Mouse (Mus musculus) forebrain, embryonic 12.5 days (tissue): ENCODE measurements around the gene Fam71e1. TPM values are rescaled to one million over a fixed set of nuclear protein-coding genes. Genes with fewer than 3 reads are reported as not detected.

Experiments used
- ATAC-seq: fragments of 200-750 bp; cut with Nextera tagmentation; 2 replicates; pipeline ENCODE4 v1.8.0; 2017; ENCODE audit warnings: moderate TSS enrichment; ENCODE audit not compliant: low FRiP score
- H3K27ac ChIP-seq: fragments of 300-500 bp; sonication (generic); 2 replicates; pipeline ENCODE4 v1.5.1; 2016; ENCODE audit warnings: mild to moderate bottlenecking
- H3K27me3 ChIP-seq: fragments of 300-500 bp; sonication (generic); 2 replicates; pipeline ENCODE4 v1.6.1; 2016; ENCODE audit warnings: mild to moderate bottlenecking
- H3K36me3 ChIP-seq: fragments of 300-500 bp; sonication (generic); replicated peaks from 2 replicates; pipeline ENCODE4 v1.6.1; 2016; ENCODE audit warnings: mild to moderate bottlenecking
- H3K4me1 ChIP-seq: fragments of 300-500 bp; sonication (generic); 2 replicates; pipeline ENCODE4 v1.6.1; 2016
- H3K4me2 ChIP-seq: fragments of 300-500 bp; sonication (generic); 2 replicates; pipeline ENCODE4 v1.6.1; 2016; ENCODE audit warnings: mild to moderate bottlenecking, moderate library complexity
- H3K4me3 ChIP-seq: fragments of 300-500 bp; sonication (generic); replicated peaks from 2 replicates; pipeline ENCODE4 v1.5.1; 2016; ENCODE audit warnings: mild to moderate bottlenecking
- H3K9ac ChIP-seq: fragments of 300-500 bp; sonication (generic); 2 replicates; pipeline ENCODE4 v1.6.1; 2016; ENCODE audit warnings: mild to moderate bottlenecking
- H3K9me3 ChIP-seq: fragments of 300-500 bp; sonication (generic); 2 replicates; pipeline ENCODE4 v1.6.1; 2016
- whole genome bisulfite sequencing: fragments of 180-500 bp; shearing (Covaris S2); methylation state at CpG from one replicate; pipeline ENCODE4 v1.1.7; 2016; 5-methylcytosine and 5-hydroxymethylcytosine counted together
- polyA plus RNA-seq: library from polyadenylated mRNA; unstranded; fragments of >200 nt; fragmentation: Nextera tagmentation; extraction: Ambion mirVana; gene quantifications from 2 replicates; pipeline ENCODE4 v1.2.1, GENCODE M21; 2016

Gene Fam71e1
- polyA plus RNA-seq, 1 experiment from 2014 or later = 29.8 TPM

- peaks cover 32% of the 10 kb centered on the region for H3K4me1 ChIP-seq
- H3K27me3 ChIP-seq = peaks cover 46% of the 10 kb centered on the region
- no peaks in the 10 kb centered on the region for H3K9me3 ChIP-seq
- no peaks in the 10 kb centered on the region for H3K36me3 ChIP-seq
- H3K9ac ChIP-seq = no peak overlapping the region
- H3K27ac ChIP-seq = peak overlapping the region; percentile 39
- peak; percentile 22; the same call in 1 of the 2 replicates for ATAC-seq
- H3K4me3 ChIP-seq = no peak overlapping the region
- 42% methylated on average over 5 of the region's 5 CpGs for WGBS
- H3K4me2 ChIP-seq = no peak overlapping the region
Measured at GRCm38 (mm10) chr7:44475046-44475614, 21.3 kb upstream of the Fam71e1 start.

GRCm38 (mm10) chr7:44482836-44483435 is 13.4 kb upstream of the Fam71e1 start:
- WGBS = 79% methylated on average over 3 of the region's 3 CpGs
- Histone ChIP-seq H3K9ac (0 out of 2 replicates have a peak overlapping the region, but pooled peaks have one; percentile 12), H3K36me3 (peaks cover 3% of the 10 kb centered on the region; the same call in 1 of the 2 replicates), H3K4me1 (no peaks in the 10 kb centered on the region), H3K4me3 (no peak overlapping the region), H3K27me3 (peaks cover 47% of the 10 kb centered on the region), H3K4me2 (no peak overlapping the region), H3K27ac (no peak overlapping the region), H3K9me3 (no peaks in the 10 kb centered on the region)
- ATAC-seq = no peak

GRCm38 (mm10) chr7:44484109-44484508 is 12.3 kb upstream of the Fam71e1 start:
- Histone ChIP-seq H3K27me3 (peaks cover 37% of the 10 kb centered on the region), H3K9me3 (no peaks in the 10 kb centered on the region), H3K36me3 (peaks cover 13% of the 10 kb centered on the region), H3K4me3 (no peak overlapping the region), H3K4me2 (no peak overlapping the region), H3K4me1 (no peaks in the 10 kb centered on the region), H3K9ac (no peak overlapping the region), H3K27ac (no peak overlapping the region)
- WGBS = 93% methylated on average over 1 of the region's 1 CpGs
- ATAC-seq = no peak

- no peaks in the 10 kb centered on the region for H3K9me3 ChIP-seq
- no peak overlapping the region for H3K4me3 ChIP-seq
- ATAC-seq = peak; percentile 86
- no peak overlapping the region for H3K27ac ChIP-seq
- WGBS = 37% methylated on average over 5 of the region's 5 CpGs
- H3K36me3 ChIP-seq = peaks cover 19% of the 10 kb centered on the region
- no peaks in the 10 kb centered on the region for H3K4me1 ChIP-seq
- no peak overlapping the region for H3K4me2 ChIP-seq
- H3K27me3 ChIP-seq = peaks cover 28% of the 10 kb centered on the region
- H3K9ac ChIP-seq = no peak overlapping the region
Measured at GRCm38 (mm10) chr7:44484841-44485571, 11.4 kb upstream of the Fam71e1 start.

- Histone ChIP-seq H3K9me3 (no peaks in the 10 kb centered on the region), H3K27me3 (peaks cover 22% of the 10 kb centered on the region), H3K27ac (no peak overlapping the region), H3K4me3 (no peak overlapping the region), H3K9ac (no peak overlapping the region), H3K4me2 (no peak overlapping the region), H3K4me1 (no peaks in the 10 kb centered on the region), H3K36me3 (peaks cover 26% of the 10 kb centered on the region)
- WGBS = 83% methylated on average over 7 of the region's 7 CpGs
- ATAC-seq = no peak
Measured at GRCm38 (mm10) chr7:44485572-44486195, 10.7 kb upstream of the Fam71e1 start.

- Histone ChIP-seq H3K4me3 (no peak overlapping the region), H3K9me3 (no peaks in the 10 kb centered on the region), H3K4me2 (no peak overlapping the region), H3K27me3 (peaks cover 11% of the 10 kb centered on the region), H3K4me1 (no peaks in the 10 kb centered on the region), H3K9ac (peak overlapping the region; percentile 25; the same call in 1 of the 2 replicates), H3K36me3 (peaks cover 39% of the 10 kb centered on the region), H3K27ac (0 out of 2 replicates have a peak overlapping the region, but pooled peaks have one; percentile 6)
- WGBS = 69% methylated on average over 13 of the region's 13 CpGs
- ATAC-seq = no peak
Measured at GRCm38 (mm10) chr7:44486927-44487575, 9.3 kb upstream of the Fam71e1 start.

GRCm38 (mm10) chr7:44487936-44488335 is 8.4 kb upstream of the Fam71e1 start:
- H3K36me3 ChIP-seq = peaks cover 48% of the 10 kb centered on the region
- ATAC-seq = no peak
- WGBS = 88% methylated on average over 7 of the region's 7 CpGs
- no peak overlapping the region for H3K4me2 ChIP-seq
- no peak overlapping the region for H3K9ac ChIP-seq
- no peaks in the 10 kb centered on the region for H3K9me3 ChIP-seq
- no peak overlapping the region for H3K4me3 ChIP-seq
- H3K27ac ChIP-seq = no peak overlapping the region
- no peaks in the 10 kb centered on the region for H3K4me1 ChIP-seq
- peaks cover 3% of the 10 kb centered on the region for H3K27me3 ChIP-seq

- ATAC-seq = no peak
- Histone ChIP-seq H3K4me3 (no peak overlapping the region), H3K9me3 (no peaks in the 10 kb centered on the region), H3K4me2 (no peak overlapping the region), H3K27me3 (no peaks in the 10 kb centered on the region), H3K4me1 (no peaks in the 10 kb centered on the region), H3K27ac (no peak overlapping the region), H3K9ac (no peak overlapping the region), H3K36me3 (peaks cover 51% of the 10 kb centered on the region)
- 97% methylated on average over 8 of the region's 8 CpGs for WGBS
Measured at GRCm38 (mm10) chr7:44488545-44488944, 7.8 kb upstream of the Fam71e1 start.

GRCm38 (mm10) chr7:44490281-44490680 is 6.1 kb upstream of the Fam71e1 start:
- Histone ChIP-seq H3K36me3 (peaks cover 57% of the 10 kb centered on the region), H3K27me3 (no peaks in the 10 kb centered on the region), H3K4me2 (no peak overlapping the region), H3K9ac (no peak overlapping the region), H3K9me3 (no peaks in the 10 kb centered on the region), H3K4me3 (no peak overlapping the region), H3K4me1 (peaks cover 8% of the 10 kb centered on the region), H3K27ac (no peak overlapping the region)
- WGBS = 91% methylated on average over 4 of the region's 4 CpGs
- ATAC-seq = no peak

GRCm38 (mm10) chr7:44491391-44491790 is 5.0 kb upstream of the Fam71e1 start:
- Histone ChIP-seq H3K27me3 (no peaks in the 10 kb centered on the region), H3K4me1 (peaks cover 14% of the 10 kb centered on the region), H3K9me3 (no peaks in the 10 kb centered on the region), H3K4me2 (no peak overlapping the region), H3K36me3 (peaks cover 57% of the 10 kb centered on the region), H3K9ac (no peak overlapping the region), H3K27ac (no peak overlapping the region), H3K4me3 (no peak overlapping the region)
- WGBS = 95% methylated on average over 5 of the region's 5 CpGs
- no peak for ATAC-seq

- ATAC-seq = no peak
- WGBS = 93% methylated on average over 21 of the region's 21 CpGs
Measured at GRCm38 (mm10) chr7:44492166-44492826, 4.1 kb upstream of the Fam71e1 start.

More at GRCm38 (mm10) chr7:44492166-44492826, 4.1 kb upstream of the Fam71e1 start:
- Histone ChIP-seq H3K36me3 (peaks cover 57% of the 10 kb centered on the region), H3K27me3 (no peaks in the 10 kb centered on the region), H3K27ac (no peak overlapping the region), H3K9me3 (no peaks in the 10 kb centered on the region), H3K4me1 (peaks cover 20% of the 10 kb centered on the region), H3K9ac (no peak overlapping the region), H3K4me3 (no peak overlapping the region), H3K4me2 (no peak overlapping the region)
